Mouse (Mus musculus) limb, embryonic 14.5 days (tissue): Measurements from ENCODE around the gene Junb. TPM values are rescaled to one million over a fixed set of nuclear protein-coding genes. Genes with fewer than 3 reads are reported as not detected.

Source experiments
- ATAC-seq: fragments of 200-750 bp; cut with Nextera tagmentation; 2 replicates; pipeline ENCODE4 v1.8.0; 2017; ENCODE audit warnings: low read depth, moderate number of reproducible peaks, moderate TSS enrichment; ENCODE audit not compliant: low FRiP score
- DNase-seq: peaks from one replicate; pipeline ENCODE4 v3.0.0-alpha.2; 2015; ENCODE audit warnings: low spot score
- H3K27ac ChIP-seq: fragments of 300-500 bp; sonication (generic); replicated peaks from 2 replicates; pipeline ENCODE4 v1.5.1; 2014; ENCODE audit warnings: low read depth, mild to moderate bottlenecking, low read length, moderate library complexity, mixed read lengths
- H3K27me3 ChIP-seq: fragments of 300-500 bp; sonication (generic); 2 replicates; pipeline ENCODE4 v1.6.1; 2014; ENCODE audit warnings: low read length, mixed read lengths; ENCODE audit not compliant: control insufficient read depth, insufficient read depth
- H3K36me3 ChIP-seq: fragments of 300-500 bp; sonication (generic); 2 replicates; pipeline ENCODE4 v1.6.1; 2014; ENCODE audit warnings: mild to moderate bottlenecking, low read length, moderate library complexity, mixed read lengths; ENCODE audit not compliant: control insufficient read depth, insufficient read depth
- H3K4me1 ChIP-seq: fragments of 300-500 bp; sonication (generic); 2 replicates; pipeline ENCODE4 v1.6.1; 2014; ENCODE audit warnings: antibody characterized with exemption, low read length, mixed read lengths; ENCODE audit not compliant: control insufficient read depth, insufficient read depth
- H3K4me2 ChIP-seq: fragments of 300-500 bp; sonication (generic); replicated peaks from 2 replicates; pipeline ENCODE4 v1.6.1; 2014; ENCODE audit warnings: low read depth, mild to moderate bottlenecking, low read length, moderate library complexity; ENCODE audit not compliant: severe bottlenecking
- H3K4me3 ChIP-seq: fragments of 300-500 bp; sonication (generic); replicated peaks from 2 replicates; pipeline ENCODE4 v1.5.1; 2014; ENCODE audit warnings: low read length
- H3K9ac ChIP-seq: fragments of 300-500 bp; sonication (generic); 2 replicates; pipeline ENCODE4 v1.6.1; 2014; ENCODE audit warnings: mild to moderate bottlenecking, low read depth, low read length, moderate library complexity; ENCODE audit not compliant: severe bottlenecking
- H3K9me3 ChIP-seq: fragments of 300-500 bp; sonication (generic); 2 replicates; pipeline ENCODE4 v1.6.1; 2016; ENCODE audit warnings: low read length; ENCODE audit not compliant: control insufficient read depth
- POLR2A ChIP-seq: fragments of 200-500 bp; IDR thresholded peaks from 2 replicates; pipeline ENCODE4 v1.8.0; 2012; ENCODE audit warnings: inconsistent platforms, mild to moderate bottlenecking, moderate library complexity, borderline replicate concordance; ENCODE audit not compliant: insufficient read depth, insufficient read length; ENCODE audit errors: extremely low read depth
- WGBS: fragments of 180-500 bp; shearing (Covaris S2); extraction: QIAGEN DNeasy Blood & Tissue Kit; methylation state at CpG from one replicate; pipeline ENCODE4 v1.1.7; 2014; 5-methylcytosine and 5-hydroxymethylcytosine counted together
- polyA plus RNA-seq, 2 experiments: library from polyadenylated mRNA; depleted of rRNA in 1 of 2; stranded (reverse) in 1 of 2; unstranded in 1 of 2; fragments of >200 nt; fragmentation: Nextera tagmentation in 1 of 2; extraction: Ambion mirVana in 1 of 2; gene quantifications; 2 replicates each; pipeline versions ENCODE4 v1.2.1 to v1.2.3; 2012 to 2014

The Junb gene
- polyA plus RNA-seq, 2 experiments: 11.3 to 18.0 TPM

DNA sequence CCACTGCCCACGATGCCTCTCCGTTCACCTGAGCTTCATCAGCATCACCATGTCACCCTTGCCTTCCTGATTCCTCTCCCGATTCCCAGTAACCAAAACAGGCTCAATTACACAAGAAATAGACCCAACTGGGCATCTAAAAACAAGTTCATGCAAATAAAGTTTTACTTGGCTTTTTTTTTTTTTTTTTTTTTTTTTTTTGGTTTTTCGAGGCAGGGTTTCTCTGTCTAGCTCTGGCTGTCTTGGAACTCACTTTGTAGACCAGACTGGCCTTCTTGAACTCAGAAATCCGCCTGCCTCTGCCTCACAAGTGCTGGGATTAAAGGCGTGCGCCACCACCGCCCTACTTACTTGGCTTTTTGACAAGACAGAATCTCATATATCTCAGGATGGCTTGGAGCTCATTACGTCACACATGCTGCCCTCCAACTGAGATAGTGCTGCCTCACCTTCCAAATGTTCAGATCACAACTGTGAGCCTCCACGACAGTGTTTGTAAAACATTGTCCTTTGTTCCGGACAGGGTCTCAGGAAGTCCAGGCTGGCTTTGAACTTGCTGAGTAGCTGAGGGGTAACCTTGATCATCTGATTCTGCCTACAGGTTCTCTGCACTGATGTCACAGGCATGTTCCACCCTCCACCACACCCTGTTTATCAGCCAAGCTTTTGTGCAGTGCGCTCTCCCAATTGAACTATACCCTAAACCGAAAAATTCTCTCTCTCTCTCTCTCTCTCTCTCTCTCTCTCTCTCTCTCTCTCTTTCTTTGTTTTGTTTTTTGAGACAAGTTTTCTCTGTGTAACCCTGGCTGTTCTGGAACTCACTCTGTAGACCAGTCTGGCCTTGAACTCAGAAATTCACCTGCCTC, 40.7 kb downstream of the Junb start:
- no peak for ATAC-seq
- Histone ChIP-seq H3K4me2 (peak overlapping the region; percentile 68; the same call in 1 of the 2 replicates), H3K27ac (no peak overlapping the region), H3K27me3 (peaks cover 49% of the 10 kb centered on the region), H3K4me3 (peak overlapping the region; percentile 40), H3K9me3 (no peaks in the 10 kb centered on the region), H3K4me1 (peaks cover 6% of the 10 kb centered on the region), H3K36me3 (no peaks in the 10 kb centered on the region), H3K9ac (no peak overlapping the region)
- 64% methylated on average over 13 of the region's 13 CpGs for WGBS
- DNase-seq: no peak
- no peak for TF ChIP-seq POLR2A

- no peak for TF ChIP-seq POLR2A
- H3K36me3 ChIP-seq: no peaks in the 10 kb centered on the region
- H3K9me3 ChIP-seq: no peaks in the 10 kb centered on the region
- peaks cover 6% of the 10 kb centered on the region for H3K4me1 ChIP-seq
- 1% methylated on average over 41 of the region's 50 CpGs for WGBS
- peak; percentile 34; the same call in 1 of the 2 replicates for ATAC-seq
- peaks cover 54% of the 10 kb centered on the region for H3K27me3 ChIP-seq
- H3K9ac ChIP-seq: 0 out of 2 replicates have a peak within 1 kb of the TSS, but pooled peaks have one; percentile 16
- H3K4me3 ChIP-seq: peak within 1 kb of the TSS; percentile 40
- H3K4me2 ChIP-seq: peak within 1 kb of the TSS; percentile 68
- DNase-seq: peak; percentile 34
- H3K27ac ChIP-seq: no peak within 1 kb of the TSS
Observed at GRCm38 (mm10) chr8:84936962-84937546, 41.5 kb downstream of the Junb start, which contains the start of gene Mast1. TSS of gene Mast1 (minus strand) at chr8:84937359.

DNA sequence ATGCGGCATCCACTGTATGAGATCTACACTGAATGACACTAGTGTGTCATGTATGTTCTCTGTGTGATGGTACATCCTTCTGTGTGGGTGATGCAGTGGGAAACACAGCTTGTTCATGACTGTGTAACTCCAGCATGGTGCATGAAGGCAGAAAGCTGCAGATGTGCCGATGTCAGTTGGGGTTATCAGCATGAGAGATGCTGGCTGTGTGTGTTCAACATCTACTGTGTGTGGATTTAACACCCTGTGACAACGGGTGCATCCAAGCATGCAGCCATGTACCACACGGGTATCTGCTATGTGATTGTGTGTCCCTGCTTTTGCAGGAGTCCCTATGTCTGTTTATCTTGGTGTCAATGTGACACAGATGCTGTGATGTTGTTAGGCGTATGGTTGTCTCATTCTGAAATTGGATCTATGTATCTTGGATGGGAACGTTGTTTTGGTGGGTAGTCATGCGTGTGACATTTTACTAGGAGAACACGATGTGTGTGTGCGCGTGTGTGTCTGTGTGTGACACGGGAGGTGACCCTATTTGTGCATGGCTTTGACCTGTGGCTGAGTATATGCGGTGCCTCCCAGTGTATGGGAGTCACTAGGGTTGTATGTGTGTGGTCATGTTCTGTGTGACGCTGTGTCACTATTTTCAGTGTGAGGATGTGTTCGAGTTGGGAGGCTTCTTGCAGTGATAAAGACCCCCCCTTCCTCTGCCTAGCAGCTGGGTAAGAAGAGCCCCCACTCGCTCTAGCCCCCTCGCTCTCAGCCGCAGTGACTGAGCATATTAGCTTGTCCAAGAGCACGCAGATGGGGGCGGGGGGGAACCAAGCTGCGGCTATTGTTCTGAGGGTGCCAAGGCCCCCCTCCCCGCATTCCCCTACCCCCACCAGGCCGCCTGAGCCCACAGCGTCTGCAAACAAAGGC, 42.2 kb downstream of the Junb start:
- Histone ChIP-seq H3K4me3 (peak overlapping the region; percentile 40), H3K36me3 (no peaks in the 10 kb centered on the region), H3K9ac (no peak overlapping the region), H3K27me3 (peaks cover 54% of the 10 kb centered on the region), H3K4me2 (peak overlapping the region; percentile 68), H3K9me3 (no peaks in the 10 kb centered on the region), H3K4me1 (peaks cover 6% of the 10 kb centered on the region), H3K27ac (no peak overlapping the region)
- WGBS: 30% methylated on average over 20 of the region's 23 CpGs
- DNase-seq (no peak), ATAC-seq (no peak)
- no peak for TF ChIP-seq POLR2A

GRCm38 (mm10) chr8:84935489-84935888, 43.0 kb downstream of the Junb start:
- DNase-seq (no peak), ATAC-seq (no peak)
- peaks cover 54% of the 10 kb centered on the region for H3K27me3 ChIP-seq
- no peak overlapping the region for H3K9ac ChIP-seq
- WGBS: 6% methylated on average over 14 of the region's 14 CpGs
- H3K9me3 ChIP-seq: no peaks in the 10 kb centered on the region
- TF ChIP-seq POLR2A: no peak
- no peak overlapping the region for H3K4me3 ChIP-seq
- peaks cover 6% of the 10 kb centered on the region for H3K4me1 ChIP-seq
- H3K27ac ChIP-seq: no peak overlapping the region
- H3K4me2 ChIP-seq: no peak overlapping the region
- no peaks in the 10 kb centered on the region for H3K36me3 ChIP-seq

GRCm38 (mm10) chr8:84934860-84935259, 43.7 kb downstream of the Junb start:
- Histone ChIP-seq H3K9ac (no peak overlapping the region), H3K4me2 (no peak overlapping the region), H3K36me3 (no peaks in the 10 kb centered on the region), H3K9me3 (no peaks in the 10 kb centered on the region), H3K27ac (no peak overlapping the region), H3K27me3 (peaks cover 60% of the 10 kb centered on the region), H3K4me1 (peaks cover 6% of the 10 kb centered on the region), H3K4me3 (no peak overlapping the region)
- ATAC-seq (no peak), DNase-seq (peak; percentile 29)
- under 1% methylated on average over 15 of the region's 15 CpGs for WGBS
- TF ChIP-seq POLR2A: no peak
